Mouse (Mus musculus): ENCODE measurements at regions not wholly inside any gene's neighbourhood (a gene's known extent, or its start where the extent isn't known, plus 50 kb on each side); places are given as distances from the start of the nearest gene placed in this dataset.

GRCm38 (mm10) chr13:52045349-52045748, 198.9 kb downstream of the Gadd45g start:
- TF ChIP-seq CTCF (IDR thresholded peaks at IDR 0.05; ENCODE audit: borderline replicate concordance, insufficient read depth, low read depth, low read length) = no peak
- TF ChIP-seq POLR2A (IDR thresholded peaks at IDR 0.05; ENCODE audit: borderline replicate concordance, insufficient read depth, low read length) = no peak
